Mouse (Mus musculus): Measurements from ENCODE around the gene C4b. TPM values are rescaled to one million over a fixed set of nuclear protein-coding genes. Genes with fewer than 3 reads are reported as not detected.
"Not testable (repeated sequence)": the region's sequence is repeated elsewhere in the genome, so short reads cannot be mapped to it uniquely, and the experiment has no call there.

Gene C4b
- polyA plus RNA-seq (2015; fragmentation: Nextera tagmentation; extraction: Ambion mirVana) = not detected in 2 replicates

- Histone ChIP-seq H3K4me3 (no peak within 1 kb of the TSS), H3K27me3 (no peaks in the 10 kb centered on the region), H3K27ac (replicated peaks) (no peak within 1 kb of the TSS), H3K9me3 (peaks cover 5% of the 10 kb centered on the region; the same call in 1 of the 2 replicates), H3K4me1 (replicated peaks) (no peaks in the 10 kb centered on the region), H3K36me3 (no peaks in the 10 kb centered on the region), H3K4me2 (no peak within 1 kb of the TSS), H3K9ac (no peak within 1 kb of the TSS)
- ATAC-seq (ENCODE audit: low read depth) = no peak
- 90% methylated on average over 7 of the region's 7 CpGs for WGBS
Measured at GRCm38 (mm10) chr17:34743719-34744118, at the start of gene C4b. Gene C4b, minus strand, starts transcription at chr17:34743882.

- H3K27me3 ChIP-seq = no peaks in the 10 kb centered on the region
- H3K9me3 ChIP-seq = peaks cover 19% of the 10 kb centered on the region
- no peaks in the 10 kb centered on the region for H3K4me1 ChIP-seq (replicated peaks)
- H3K4me2 ChIP-seq = no peak overlapping the region
- no peak for ATAC-seq (ENCODE audit: low read depth)
- no peak overlapping the region for H3K9ac ChIP-seq
- WGBS = 79% methylated on average over 9 of the region's 9 CpGs
- H3K27ac ChIP-seq (replicated peaks) = no peak overlapping the region
- H3K36me3 ChIP-seq = no peaks in the 10 kb centered on the region
- H3K4me3 ChIP-seq = no peak overlapping the region
Measured at GRCm38 (mm10) chr17:34777680-34778325, 34.1 kb upstream of the C4b start.

- Histone ChIP-seq H3K4me2 (no peak overlapping the region), H3K9me3 (no peaks in the 10 kb centered on the region), H3K9ac (no peak overlapping the region), H3K27me3 (no peaks in the 10 kb centered on the region), H3K4me3 (no peak overlapping the region), H3K36me3 (no peaks in the 10 kb centered on the region), H3K4me1 (replicated peaks) (no peaks in the 10 kb centered on the region), H3K27ac (replicated peaks) (no peak overlapping the region)
- ATAC-seq (ENCODE audit: low read depth) = no peak
- 80% methylated on average over 3 of the region's 3 CpGs for WGBS
Measured at GRCm38 (mm10) chr17:34761471-34761870, 17.8 kb upstream of the C4b start.

GRCm38 (mm10) chr17:34746531-34746930 is 2.8 kb upstream of the C4b start:
- Histone ChIP-seq H3K4me3 (no peak overlapping the region), H3K9me3 (peaks cover 5% of the 10 kb centered on the region; the same call in 1 of the 2 replicates), H3K27ac (replicated peaks) (no peak overlapping the region), H3K36me3 (no peaks in the 10 kb centered on the region), H3K27me3 (no peaks in the 10 kb centered on the region), H3K9ac (no peak overlapping the region), H3K4me2 (no peak overlapping the region), H3K4me1 (replicated peaks) (no peaks in the 10 kb centered on the region)
- WGBS = 82% methylated on average over 5 of the region's 5 CpGs
- ATAC-seq (ENCODE audit: low read depth) = no peak

GRCm38 (mm10) chr17:34745166-34745565 is 1.5 kb upstream of the C4b start:
- not testable (repeated sequence) for H3K27me3 ChIP-seq; H3K4me1 ChIP-seq (replicated peaks); H3K4me3 ChIP-seq; H3K9ac ChIP-seq; ATAC-seq (ENCODE audit: low read depth); H3K27ac ChIP-seq (replicated peaks); H3K9me3 ChIP-seq; H3K4me2 ChIP-seq; H3K36me3 ChIP-seq
- WGBS = 92% methylated on average over 4 of the region's 4 CpGs

- H3K4me3 ChIP-seq; H3K9ac ChIP-seq; H3K27ac ChIP-seq (replicated peaks); H3K36me3 ChIP-seq; H3K4me2 ChIP-seq; ATAC-seq (ENCODE audit: low read depth); H3K4me1 ChIP-seq (replicated peaks); H3K9me3 ChIP-seq; H3K27me3 ChIP-seq: not testable (repeated sequence)
- 94% methylated on average over 6 of the region's 6 CpGs for WGBS
Measured at GRCm38 (mm10) chr17:34744611-34745010, 929 bp upstream of the C4b start.

GRCm38 (mm10) chr17:34744206-34744605 is 524 bp upstream of the C4b start:
- H3K4me3 ChIP-seq = no peak overlapping the region
- no peaks in the 10 kb centered on the region for H3K36me3 ChIP-seq
- H3K27me3 ChIP-seq = no peaks in the 10 kb centered on the region
- 85% methylated on average over 6 of the region's 6 CpGs for WGBS
- H3K4me1 ChIP-seq (replicated peaks) = no peaks in the 10 kb centered on the region
- no peak overlapping the region for H3K27ac ChIP-seq (replicated peaks)
- H3K4me2 ChIP-seq = no peak overlapping the region
- H3K9me3 ChIP-seq = peaks cover 5% of the 10 kb centered on the region; the same call in 1 of the 2 replicates
- no peak for ATAC-seq (ENCODE audit: low read depth)
- no peak overlapping the region for H3K9ac ChIP-seq

GRCm38 (mm10) chr17:34740280-34740679 is 3.4 kb downstream of the C4b start:
- no peak for ATAC-seq (ENCODE audit: low read depth)
- no peaks in the 10 kb centered on the region for H3K4me1 ChIP-seq (replicated peaks)
- no peak overlapping the region for H3K9ac ChIP-seq
- H3K4me2 ChIP-seq = no peak overlapping the region
- WGBS = 86% methylated on average over 4 of the region's 4 CpGs
- H3K4me3 ChIP-seq = no peak overlapping the region
- H3K27ac ChIP-seq (replicated peaks) = no peak overlapping the region
- H3K27me3 ChIP-seq = no peaks in the 10 kb centered on the region; the same call in 1 of the 2 replicates
- H3K9me3 ChIP-seq = no peaks in the 10 kb centered on the region
- H3K36me3 ChIP-seq = no peaks in the 10 kb centered on the region

GRCm38 (mm10) chr17:34739708-34740107 is 4.0 kb downstream of the C4b start:
- not testable (repeated sequence) for H3K9ac ChIP-seq; H3K36me3 ChIP-seq; H3K9me3 ChIP-seq; H3K4me2 ChIP-seq; H3K4me1 ChIP-seq (replicated peaks); H3K27me3 ChIP-seq; H3K27ac ChIP-seq (replicated peaks); ATAC-seq (ENCODE audit: low read depth); H3K4me3 ChIP-seq
- WGBS = 92% methylated on average over 7 of the region's 7 CpGs

GRCm38 (mm10) chr17:34737466-34737865 is 6.2 kb downstream of the C4b start:
- not testable (repeated sequence) for H3K27ac ChIP-seq (replicated peaks); H3K36me3 ChIP-seq; H3K9me3 ChIP-seq; ATAC-seq (ENCODE audit: low read depth); H3K4me3 ChIP-seq; H3K4me1 ChIP-seq (replicated peaks); H3K27me3 ChIP-seq; H3K4me2 ChIP-seq; H3K9ac ChIP-seq
- WGBS = 84% methylated on average over 5 of the region's 5 CpGs

GRCm38 (mm10) chr17:34729779-34730553 is 13.7 kb downstream of the C4b start:
- H3K9ac ChIP-seq; H3K36me3 ChIP-seq; ATAC-seq (ENCODE audit: low read depth); H3K9me3 ChIP-seq; H3K27ac ChIP-seq (replicated peaks); H3K4me1 ChIP-seq (replicated peaks); H3K27me3 ChIP-seq; H3K4me2 ChIP-seq; H3K4me3 ChIP-seq: not testable (repeated sequence)
- WGBS = 82% methylated on average over 12 of the region's 12 CpGs

GRCm38 (mm10) chr17:34729155-34729554 is 14.5 kb downstream of the C4b start:
- H3K4me1 ChIP-seq (replicated peaks); H3K36me3 ChIP-seq; H3K4me2 ChIP-seq; H3K4me3 ChIP-seq; H3K27me3 ChIP-seq; H3K9ac ChIP-seq; ATAC-seq (ENCODE audit: low read depth); H3K27ac ChIP-seq (replicated peaks); H3K9me3 ChIP-seq: not testable (repeated sequence)
- WGBS = 74% methylated on average over 11 of the region's 11 CpGs
